ENCODE assay signal across 20 mouse cellular contexts in the genomic region with DNA sequence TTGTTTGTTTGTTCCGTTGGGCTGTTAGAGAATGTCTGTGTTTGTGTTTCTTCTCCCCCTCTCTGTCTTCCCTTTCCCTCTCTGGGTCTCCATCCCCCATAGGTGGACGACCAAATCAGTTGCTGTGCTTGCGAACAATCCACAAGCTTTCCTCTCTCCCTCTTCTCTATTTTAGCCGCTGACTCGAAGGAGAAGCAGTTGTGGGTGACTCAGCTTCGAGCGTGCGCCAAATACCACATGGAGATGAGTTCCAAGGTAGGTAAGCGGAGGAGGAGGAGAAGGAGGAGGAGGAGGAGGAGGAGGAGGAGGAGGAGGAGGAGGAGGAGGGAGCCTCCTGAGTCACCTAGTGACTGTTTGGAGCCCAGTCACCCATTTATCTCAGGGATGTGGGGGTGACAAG.
A peak's percentile ranks its signal among the peaks of the same experiment; 100 is the strongest.
DNase-seq lines count a peak whose midpoint lies in the region; ATAC-seq and TF ChIP-seq lines count a peak whose summit lies in the region.
"Had no signal": no experiment of that assay in that cellular context is flagged by ENCODE, and none has a peak within 500 bp of the region (broad histone marks: within the 10 kb centered on the region; RNA-seq: fewer than 3 reads in every experiment).

No protein-coding gene starts in this region.

- H3K9ac ChIP-seq in midbrain, embryonic 11.5 days (ENCODE audit: low read length): no peak overlapping the region
- H3K9ac ChIP-seq in midbrain, embryonic 14.5 days (replicated peaks; ENCODE audit: low read length): no peak overlapping the region
- no peak overlapping the region for H3K9ac ChIP-seq in forebrain, embryonic 12.5 days
- H3K9ac ChIP-seq: hindbrain, embryonic 12.5 days; liver, postnatal 0 days; midbrain, embryonic 15.5 days; neural tube, embryonic 15.5 days had no signal

- DNase-seq in gastrocnemius, adult 2 months: no peak
- DNase-seq in gastrocnemius, postnatal 14 days: no peak
- peak; percentile 37 for DNase-seq in midbrain, embryonic 11.5 days (ENCODE audit: low spot score, missing footprints)
- DNase-seq in midbrain, embryonic 14.5 days: no peak
- peak; percentile 85 for DNase-seq in brain, adult 2 months (ENCODE audit: low read depth, low spot score)
- no peak for DNase-seq in liver
- DNase-seq: adrenal gland, adult 8-10 months; cerebellum, postnatal 10 days; embryo, embryonic 11 days; heart, postnatal 10 days; kidney, adult 18-20 months; liver, postnatal 0 days; lung, postnatal 10 days; thymus, postnatal 25 days had no signal

- no peaks in the 10 kb centered on the region for H3K4me1 ChIP-seq in midbrain, embryonic 11.5 days (ENCODE audit: control insufficient read depth, insufficient read depth, low read length)
- H3K4me1 ChIP-seq in midbrain, embryonic 14.5 days (ENCODE audit: control insufficient read depth, insufficient read depth, low read length): no peaks in the 10 kb centered on the region
- H3K4me1 ChIP-seq in forebrain, embryonic 12.5 days: no peaks in the 10 kb centered on the region
- H3K4me1 ChIP-seq: hindbrain, embryonic 12.5 days; midbrain, embryonic 15.5 days; neural tube, embryonic 15.5 days had no signal

- no peak overlapping the region for H3K4me3 ChIP-seq in gastrocnemius, adult 2 months
- no peak overlapping the region for H3K4me3 ChIP-seq in midbrain, embryonic 11.5 days (ENCODE audit: low read depth, low read length)
- no peak overlapping the region for H3K4me3 ChIP-seq in midbrain, embryonic 14.5 days (replicated peaks; ENCODE audit: low read depth, low read length)
- H3K4me3 ChIP-seq in forebrain, embryonic 12.5 days (replicated peaks): no peak overlapping the region
- H3K4me3 ChIP-seq: hindbrain, embryonic 12.5 days; midbrain, embryonic 15.5 days; neural tube, embryonic 15.5 days had no signal

- 0 out of 2 replicates have a peak overlapping the region, but pooled peaks have one; percentile 12 for H3K27ac ChIP-seq in gastrocnemius, adult 2 months
- no peak overlapping the region for H3K27ac ChIP-seq in midbrain, embryonic 11.5 days (ENCODE audit: low read depth, low read length)
- no peak overlapping the region for H3K27ac ChIP-seq in midbrain, embryonic 14.5 days (replicated peaks; ENCODE audit: low read depth, low read length)
- no peak overlapping the region for H3K27ac ChIP-seq in forebrain, embryonic 12.5 days
- H3K27ac ChIP-seq: hindbrain, embryonic 12.5 days; kidney, postnatal 0 days; midbrain, embryonic 15.5 days; neural tube, embryonic 15.5 days had no signal

- ATAC-seq in midbrain, embryonic 11.5 days (ENCODE audit: low FRiP score): no peak
- no peak for ATAC-seq in midbrain, embryonic 14.5 days (ENCODE audit: low FRiP score, low TSS enrichment)
- ATAC-seq in forebrain, embryonic 12.5 days (ENCODE audit: low FRiP score): no peak
- ATAC-seq: liver, postnatal 0 days; midbrain, embryonic 15.5 days had no signal

- no peaks in the 10 kb centered on the region for H3K36me3 ChIP-seq in midbrain, embryonic 11.5 days (ENCODE audit: control insufficient read depth, insufficient read depth, low read length)
- H3K36me3 ChIP-seq in midbrain, embryonic 14.5 days (ENCODE audit: control insufficient read depth, insufficient read depth, low read length): no peaks in the 10 kb centered on the region
- no peaks in the 10 kb centered on the region for H3K36me3 ChIP-seq in forebrain, embryonic 12.5 days (replicated peaks)
- H3K36me3 ChIP-seq: hindbrain, embryonic 12.5 days; midbrain, embryonic 15.5 days; neural tube, embryonic 15.5 days had no signal

- H3K9me3 ChIP-seq in midbrain, embryonic 11.5 days (ENCODE audit: control insufficient read depth, low read length): no peaks in the 10 kb centered on the region; the same call in 1 of the 2 replicates
- H3K9me3 ChIP-seq in midbrain, embryonic 14.5 days (ENCODE audit: control insufficient read depth, low read length): no peaks in the 10 kb centered on the region
- peaks cover 8% of the 10 kb centered on the region; the same call in 1 of the 2 replicates for H3K9me3 ChIP-seq in forebrain, embryonic 12.5 days
- H3K9me3 ChIP-seq: midbrain, embryonic 15.5 days; neural tube, embryonic 15.5 days had no signal

- intact Hi-C loops in gastrocnemius, adult 2 months (cut with DNase I): no loop called here
- intact Hi-C loops in gastrocnemius, postnatal 14 days (cut with DNase I; ENCODE audit: low total_unique reads): no loop called here

- TF ChIP-seq CTCF in gastrocnemius, adult 2 months (IDR thresholded peaks at IDR 0.05): no peak

- no peaks in the 10 kb centered on the region for H3K27me3 ChIP-seq in midbrain, embryonic 11.5 days (ENCODE audit: control insufficient read depth, insufficient read depth, low read length)
- H3K27me3 ChIP-seq in midbrain, embryonic 14.5 days (ENCODE audit: control insufficient read depth, insufficient read depth, low read length): no peaks in the 10 kb centered on the region
- H3K27me3 ChIP-seq in forebrain, embryonic 12.5 days: no peaks in the 10 kb centered on the region
- H3K27me3 ChIP-seq: hindbrain, embryonic 12.5 days; midbrain, embryonic 15.5 days; neural tube, embryonic 15.5 days had no signal

- WGBS in midbrain, embryonic 11.5 days: 84% methylated on average over 8 of the region's 9 CpGs
- 83% methylated on average over 8 of the region's 9 CpGs for WGBS in midbrain, embryonic 14.5 days
- WGBS in forebrain, embryonic 12.5 days: 76% methylated on average over 9 of the region's 9 CpGs

- H3K4me2 ChIP-seq in midbrain, embryonic 11.5 days: no peak overlapping the region
- no peak overlapping the region for H3K4me2 ChIP-seq in midbrain, embryonic 14.5 days (ENCODE audit: low read length)
- H3K4me2 ChIP-seq in forebrain, embryonic 12.5 days: no peak overlapping the region
- H3K4me2 ChIP-seq: heart, embryonic 11.5 days; hindbrain, embryonic 12.5 days; midbrain, embryonic 15.5 days; neural tube, embryonic 15.5 days had no signal

Comparison
In these comparisons a context has a peak if more than half of its experiments do, and no peak if none do; other contexts are left out.
1. DNase-seq: peak in midbrain, embryonic 11.5 days (single experiment) and brain, adult 2 months (single experiment); none in gastrocnemius, adult 2 months (single experiment), gastrocnemius, postnatal 14 days (single experiment), midbrain, embryonic 14.5 days (single experiment) and liver (single experiment).